Mouse (Mus musculus) embryonic facial prominence, embryonic 11.5 days (tissue): ENCODE data around the gene Gm43720. TPM values are rescaled to one million over a fixed set of nuclear protein-coding genes. Genes with fewer than 3 reads are reported as not detected.

Experiments used
- ATAC-seq: fragments of 200-750 bp; cut with Nextera tagmentation; replicated peaks from 2 replicates; pipeline ENCODE4 v1.8.0; 2017; ENCODE audit warnings: low read depth; ENCODE audit not compliant: insufficient number of reproducible peaks, low FRiP score, low TSS enrichment
- DNase-seq: peaks from one replicate; pipeline ENCODE4 v3.0.0-alpha.2; 2015; ENCODE audit warnings: low spot score
- H3K27ac ChIP-seq: fragments of 300-500 bp; sonication (generic); replicated peaks from 2 replicates; pipeline ENCODE4 v1.5.1; 2014; ENCODE audit warnings: mild to moderate bottlenecking, low read depth, low read length, control low read depth
- H3K27me3 ChIP-seq: fragments of 300-500 bp; sonication (generic); 2 replicates; pipeline ENCODE4 v1.6.1; 2014; ENCODE audit warnings: mild to moderate bottlenecking, low read length, moderate library complexity, mixed read lengths; ENCODE audit not compliant: control insufficient read depth, insufficient read depth
- H3K36me3 ChIP-seq: fragments of 300-500 bp; sonication (generic); replicated peaks from 2 replicates; pipeline ENCODE4 v1.6.1; 2014; ENCODE audit warnings: low read depth, mild to moderate bottlenecking, low read length, moderate library complexity, mixed read lengths; ENCODE audit not compliant: control insufficient read depth, insufficient read depth
- H3K4me1 ChIP-seq: fragments of 300-500 bp; sonication (generic); 2 replicates; pipeline ENCODE4 v1.6.1; 2014; ENCODE audit warnings: low read length, mixed read lengths; ENCODE audit not compliant: control insufficient read depth, insufficient read depth
- H3K4me2 ChIP-seq: fragments of 300-500 bp; sonication (generic); 2 replicates; pipeline ENCODE4 v1.6.1; 2014; ENCODE audit warnings: low read depth, mild to moderate bottlenecking, control low read depth, low read length, moderate library complexity
- H3K4me3 ChIP-seq: fragments of 300-500 bp; sonication (generic); 2 replicates; pipeline ENCODE4 v1.5.1; 2014; ENCODE audit warnings: low read depth, low read length, control low read depth
- H3K9ac ChIP-seq: fragments of 300-500 bp; sonication (generic); replicated peaks from 2 replicates; pipeline ENCODE4 v1.6.1; 2014; ENCODE audit warnings: mild to moderate bottlenecking, control low read depth, low read length
- H3K9me3 ChIP-seq: fragments of 300-500 bp; sonication (generic); replicated peaks from 2 replicates; pipeline ENCODE4 v1.6.1; 2016; ENCODE audit warnings: mild to moderate bottlenecking, low read length, inconsistent platforms, mixed read lengths; ENCODE audit not compliant: control insufficient read depth
- WGBS: fragments of 180-500 bp; shearing (Covaris S2); extraction: QIAGEN DNeasy Blood & Tissue Kit; methylation state at CpG from one replicate; pipeline ENCODE4 v1.1.7; 2014; 5-methylcytosine and 5-hydroxymethylcytosine counted together
- polyA plus RNA-seq: library from polyadenylated mRNA; unstranded; fragments of >200 nt; fragmentation: Nextera tagmentation; extraction: Ambion mirVana; gene quantifications from 2 replicates; pipeline ENCODE4 v1.2.1, GENCODE M21; 2014

Gm43720 gene
- polyA plus RNA-seq, result 0.03 TPM in 1 of 2 replicates, not detected in the other

DNA sequence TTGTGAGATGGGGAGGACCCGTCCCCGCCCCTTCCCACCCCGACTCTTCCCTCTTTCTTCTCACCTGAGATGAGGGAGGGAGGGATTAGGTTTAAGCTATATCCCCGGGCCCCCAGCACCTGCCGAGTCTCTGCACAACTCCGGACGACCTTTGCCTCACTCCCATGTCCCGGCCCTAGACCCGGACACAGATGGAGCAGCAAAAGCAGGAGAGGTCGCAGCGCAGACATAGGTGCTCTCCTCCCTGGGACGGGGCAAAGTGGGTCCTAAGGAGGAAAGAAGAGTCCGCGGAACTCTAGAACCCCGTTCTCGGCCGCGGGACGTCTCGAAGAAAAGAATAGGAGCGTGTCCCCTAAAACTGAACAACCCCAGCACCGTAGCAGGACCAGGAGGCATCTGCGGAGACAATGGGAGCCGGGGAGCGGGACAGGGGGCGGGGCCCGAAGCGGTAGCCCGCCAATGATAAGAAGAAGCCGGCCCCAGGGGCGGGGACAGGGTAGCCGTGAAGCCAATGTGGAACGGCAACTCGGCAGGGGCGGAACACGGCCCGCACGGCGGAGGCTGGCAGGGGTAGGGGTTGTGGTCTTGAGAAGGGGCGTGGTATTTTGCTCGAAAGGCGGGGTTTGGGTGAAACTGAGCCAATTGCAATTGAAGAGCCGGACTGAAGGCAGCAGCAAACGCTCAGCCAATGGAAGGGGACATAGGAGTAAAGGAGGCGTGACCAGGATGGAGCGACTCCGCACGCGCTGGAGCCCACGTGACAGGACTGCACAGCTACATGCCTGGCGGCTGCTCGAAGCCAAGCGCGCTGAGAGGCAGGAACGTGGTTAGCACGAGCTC is at the start of gene Gm43720, which contains the start of the genes Gpc2 and Stag3:
TSS of gene Gm43720 (minus strand) at position 374 of the 840 bp plus-strand sequence.
TSS of gene Gpc2 (minus strand) at position 421 of the 840 bp plus-strand sequence.
TSS of gene Stag3 (plus strand) at position 656 of the 840 bp plus-strand sequence.
- DNase-seq (peak; percentile 99), ATAC-seq (peak; percentile 99)
- Histone ChIP-seq H3K4me2 (peak within 1 kb of the TSS; percentile 67), H3K9ac (peak within 1 kb of the TSS; percentile 68), H3K27me3 (no peaks in the 10 kb centered on the region), H3K4me1 (peaks cover 20% of the 10 kb centered on the region), H3K36me3 (peaks cover 2% of the 10 kb centered on the region; the same call in 1 of the 2 replicates), H3K4me3 (peak within 1 kb of the TSS; percentile 70), H3K9me3 (no peaks in the 10 kb centered on the region; the same call in 1 of the 2 replicates), H3K27ac (no peak within 1 kb of the TSS)
- under 1% methylated on average over 56 of the region's 56 CpGs for WGBS

DNA sequence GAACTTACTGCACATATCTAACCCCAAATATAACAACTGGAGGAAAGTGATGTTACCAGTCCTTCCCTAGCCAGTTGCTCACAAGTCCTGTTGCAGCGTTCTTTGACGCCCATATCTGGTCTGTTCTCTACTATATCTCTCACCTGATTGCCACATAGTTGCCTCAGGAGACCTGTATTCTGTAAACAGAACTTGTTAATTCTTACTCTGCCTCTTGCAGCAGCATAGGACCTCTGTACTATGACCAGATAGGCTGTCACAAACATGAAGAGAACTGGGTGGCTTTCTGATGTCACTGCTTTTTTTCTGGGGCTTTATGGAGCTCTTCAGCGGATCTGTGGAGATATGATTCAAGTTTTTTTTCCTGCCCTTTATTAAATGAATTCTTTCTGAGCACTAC is 33.0 kb upstream of the Gm43720 start:
- no peak overlapping the region for H3K4me2 ChIP-seq
- ATAC-seq (no peak), DNase-seq (no peak)
- H3K4me1 ChIP-seq, result no peaks in the 10 kb centered on the region
- no peak overlapping the region for H3K9ac ChIP-seq
- WGBS, result 91% methylated on average over 3 of the region's 3 CpGs
- H3K4me3 ChIP-seq, result no peak overlapping the region
- H3K9me3 ChIP-seq, result no peaks in the 10 kb centered on the region
- H3K27me3 ChIP-seq, result no peaks in the 10 kb centered on the region
- no peaks in the 10 kb centered on the region for H3K36me3 ChIP-seq
- no peak overlapping the region for H3K27ac ChIP-seq

DNA sequence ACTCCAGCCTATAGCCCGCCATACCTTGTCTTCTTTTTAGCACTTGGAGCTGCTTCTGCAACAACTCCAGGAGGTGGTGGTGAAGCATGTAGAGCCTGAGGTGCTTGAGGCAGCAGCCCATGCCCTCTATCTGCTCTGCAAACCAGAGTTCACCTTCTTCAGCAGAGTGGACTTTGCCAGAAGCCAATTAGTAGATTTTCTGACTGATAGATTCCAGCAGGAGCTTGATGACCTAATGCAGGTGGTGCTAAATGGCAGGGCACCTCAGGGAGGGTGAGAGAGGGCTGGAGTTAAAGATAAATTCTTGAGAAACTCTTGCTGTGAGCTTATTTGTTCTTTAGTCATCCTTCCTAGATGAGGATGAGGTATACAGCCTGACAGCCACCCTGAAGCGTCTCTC is 19.9 kb upstream of the Gm43720 start:
- Histone ChIP-seq H3K27me3 (no peaks in the 10 kb centered on the region), H3K27ac (no peak overlapping the region), H3K4me3 (no peak overlapping the region), H3K9me3 (no peaks in the 10 kb centered on the region), H3K4me2 (no peak overlapping the region), H3K4me1 (no peaks in the 10 kb centered on the region), H3K36me3 (no peaks in the 10 kb centered on the region), H3K9ac (no peak overlapping the region)
- no peak for ATAC-seq
- 87% methylated on average over 2 of the region's 2 CpGs for WGBS
- DNase-seq, result no peak

DNA sequence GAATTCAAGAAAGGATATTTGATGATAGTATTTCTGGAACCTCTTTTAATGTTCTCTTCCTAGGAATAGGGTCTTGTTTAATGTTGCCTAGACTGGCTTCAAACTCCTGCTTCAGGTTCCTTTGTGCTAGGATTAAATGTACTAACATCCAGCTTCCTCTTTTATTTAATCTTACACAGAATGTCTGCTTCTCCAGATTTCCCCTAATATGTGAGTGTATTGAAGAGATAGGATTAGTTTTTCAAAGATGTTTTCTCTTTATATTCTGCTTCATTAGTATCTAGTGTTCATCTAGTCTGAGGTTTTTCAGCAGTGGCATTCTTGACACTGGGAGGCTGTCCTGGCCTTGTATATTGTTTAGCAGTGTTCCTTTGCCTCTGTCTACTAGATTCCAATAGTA is 14.4 kb upstream of the Gm43720 start:
- DNase-seq (no peak), ATAC-seq (no peak)
- H3K9ac ChIP-seq, result no peak overlapping the region
- H3K27ac ChIP-seq, result no peak overlapping the region
- no peaks in the 10 kb centered on the region for H3K9me3 ChIP-seq
- no peaks in the 10 kb centered on the region for H3K4me1 ChIP-seq
- no peaks in the 10 kb centered on the region for H3K27me3 ChIP-seq
- H3K4me2 ChIP-seq, result no peak overlapping the region
- H3K36me3 ChIP-seq, result no peaks in the 10 kb centered on the region
- H3K4me3 ChIP-seq, result no peak overlapping the region

DNA sequence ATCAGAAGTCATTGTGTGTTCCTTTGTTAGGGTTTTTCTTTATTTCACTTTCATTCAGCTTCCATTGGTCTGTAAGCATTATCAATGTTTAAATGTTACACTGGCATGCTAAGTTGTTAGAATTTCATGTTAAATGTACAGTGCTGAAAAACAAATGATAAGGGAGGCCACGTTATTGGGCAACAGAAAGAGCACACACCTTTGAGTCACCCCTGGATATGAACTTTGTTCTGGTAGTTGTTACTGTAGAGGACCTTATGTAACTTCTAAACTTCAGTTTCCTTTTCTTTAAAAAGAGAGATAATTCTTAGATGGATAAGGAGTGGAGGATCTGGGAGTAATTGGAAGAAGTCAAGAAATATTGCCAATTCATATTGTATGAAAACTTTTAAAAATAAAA is 11.9 kb upstream of the Gm43720 start:
- no peak for ATAC-seq
- Histone ChIP-seq H3K27ac (no peak overlapping the region), H3K36me3 (no peaks in the 10 kb centered on the region), H3K9me3 (no peaks in the 10 kb centered on the region), H3K4me2 (no peak overlapping the region), H3K4me3 (no peak overlapping the region), H3K4me1 (no peaks in the 10 kb centered on the region), H3K27me3 (no peaks in the 10 kb centered on the region), H3K9ac (no peak overlapping the region)
- 78% methylated on average over 1 of the region's 1 CpGs for WGBS
- no peak for DNase-seq

DNA sequence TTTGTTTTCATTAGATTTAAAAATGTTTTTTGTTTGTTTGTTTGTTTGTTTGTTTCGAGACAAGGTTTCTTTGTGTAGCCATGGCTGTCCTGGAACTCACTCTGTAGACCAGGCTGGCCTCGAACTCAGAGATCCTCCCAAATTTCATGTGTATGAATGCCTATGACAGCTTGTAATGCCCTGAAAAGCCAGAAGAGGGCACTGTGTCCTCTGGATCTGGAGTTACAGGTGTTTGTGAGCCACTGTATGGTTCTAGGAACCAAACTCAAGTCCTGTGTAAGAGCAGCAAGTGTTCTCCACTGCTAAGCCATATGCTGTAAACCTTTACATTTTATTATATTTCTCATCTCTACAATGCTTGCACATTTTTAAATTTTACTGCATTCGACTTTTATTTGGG is 8.1 kb upstream of the Gm43720 start:
- no peaks in the 10 kb centered on the region for H3K9me3 ChIP-seq
- no peak overlapping the region for H3K4me3 ChIP-seq
- H3K36me3 ChIP-seq, result no peaks in the 10 kb centered on the region
- no peaks in the 10 kb centered on the region for H3K4me1 ChIP-seq
- WGBS, result 71% methylated on average over 3 of the region's 3 CpGs
- H3K27ac ChIP-seq, result no peak overlapping the region
- ATAC-seq, result no peak
- H3K27me3 ChIP-seq, result no peaks in the 10 kb centered on the region
- no peak overlapping the region for H3K9ac ChIP-seq
- DNase-seq, result no peak
- no peak overlapping the region for H3K4me2 ChIP-seq

DNA sequence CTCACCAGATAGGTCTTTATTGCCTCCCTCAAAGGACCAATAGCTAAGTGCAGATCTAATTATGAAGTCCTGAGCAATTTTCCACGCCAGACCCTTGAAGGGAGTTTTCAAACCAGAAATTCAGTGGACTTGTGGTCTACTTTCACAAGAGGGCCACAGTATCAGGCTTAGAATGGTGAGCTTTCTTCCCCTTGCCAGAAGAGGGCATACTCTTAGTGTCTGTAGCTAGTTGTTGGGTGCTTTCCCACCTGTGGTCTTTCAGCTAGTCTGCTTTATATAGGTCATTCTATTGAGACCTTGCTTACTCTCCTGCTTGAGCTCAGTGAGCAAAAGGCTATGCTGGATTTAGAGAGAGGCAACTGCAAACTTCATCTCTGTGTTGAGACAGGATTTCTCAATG is 3.8 kb upstream of the Gm43720 start:
- Histone ChIP-seq H3K27me3 (no peaks in the 10 kb centered on the region), H3K9ac (no peak overlapping the region), H3K27ac (no peak overlapping the region), H3K4me3 (no peak overlapping the region), H3K4me2 (no peak overlapping the region), H3K4me1 (peaks cover 3% of the 10 kb centered on the region; the same call in 1 of the 2 replicates), H3K9me3 (no peaks in the 10 kb centered on the region; the same call in 1 of the 2 replicates), H3K36me3 (no peaks in the 10 kb centered on the region)
- WGBS, result 53% methylated on average over 1 of the region's 1 CpGs
- ATAC-seq (no peak), DNase-seq (no peak)

DNA sequence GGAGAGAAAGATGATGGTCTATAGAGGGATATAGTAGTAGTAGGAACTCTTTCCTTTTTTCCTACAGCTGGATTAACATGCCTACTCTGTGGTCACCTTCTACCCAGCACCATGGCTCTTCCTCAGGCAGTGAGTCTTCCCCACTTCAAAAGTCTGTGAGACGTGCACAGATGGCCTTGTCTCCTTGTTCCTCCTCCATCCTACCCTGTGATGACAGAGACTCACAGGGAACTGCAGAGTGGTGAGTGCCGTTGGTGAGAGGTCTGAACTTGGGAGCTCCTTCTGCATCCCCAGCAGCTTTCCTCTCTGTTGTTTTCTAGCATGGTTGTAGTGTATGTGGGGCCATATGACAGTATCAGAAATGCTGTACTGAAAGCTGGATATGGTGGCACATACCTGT is 2.0 kb upstream of the Gm43720 start:
- no peak overlapping the region for H3K4me3 ChIP-seq
- DNase-seq (no peak), ATAC-seq (no peak)
- no peak overlapping the region for H3K27ac ChIP-seq
- H3K36me3 ChIP-seq, result peaks cover 2% of the 10 kb centered on the region; the same call in 1 of the 2 replicates
- H3K9ac ChIP-seq, result no peak overlapping the region
- no peaks in the 10 kb centered on the region for H3K27me3 ChIP-seq
- no peak overlapping the region for H3K4me2 ChIP-seq
- H3K4me1 ChIP-seq, result peaks cover 3% of the 10 kb centered on the region; the same call in 1 of the 2 replicates
- WGBS, result 83% methylated on average over 2 of the region's 2 CpGs
- no peaks in the 10 kb centered on the region; the same call in 1 of the 2 replicates for H3K9me3 ChIP-seq
